Mouse (Mus musculus) MEL (cell line): ENCODE results near the gene Hs6st1.

Source experiments
- BHLHE40 ChIP-seq: IDR thresholded peaks from 2 replicates; pipeline ENCODE4 v1.6.1; 2012; ENCODE audit warnings: low read depth, mild to moderate bottlenecking, inconsistent platforms, low read length, improper control_type of control experiment, borderline replicate concordance
- CHD2 ChIP-seq: IDR thresholded peaks from 2 replicates; pipeline ENCODE4 v1.6.1; 2011; ENCODE audit warnings: low read length, improper control_type of control experiment
- CTCF ChIP-seq, 3 experiments: IDR thresholded peaks in 2 of 3; conservative IDR thresholded peaks in 1 of 3; 2 replicates each; pipeline ENCODE4 v1.5.1; 2011 to 2012; ENCODE audit warnings: low read length in 3 of 3, low read depth in 2 of 3, mild to moderate bottlenecking in 2 of 3, improper control_type of control experiment in 1 of 3, inconsistent platforms in 1 of 3, mixed read lengths in 1 of 3, moderate library complexity in 1 of 3; ENCODE audit not compliant: control insufficient read depth in 1 of 3, insufficient read depth in 1 of 3, poor library complexity in 1 of 3, severe bottlenecking in 1 of 3
- E2F4 ChIP-seq: IDR thresholded peaks from 2 replicates; pipeline ENCODE4 v1.6.1; 2011; ENCODE audit warnings: low read depth, low read length, improper control_type of control experiment, borderline replicate concordance
- EP300 ChIP-seq, 2 experiments: IDR thresholded peaks; 2 replicates each; pipeline ENCODE4 v1.6.1; 2011; ENCODE audit warnings: improper control_type of control experiment in 2 of 2, low read length in 2 of 2, low read depth in 1 of 2, mild to moderate bottlenecking in 1 of 2
- GATA1 ChIP-seq: IDR thresholded peaks from 2 replicates; pipeline ENCODE4 v1.6.1; 2011; ENCODE audit warnings: low read depth, low read length, improper control_type of control experiment
- POLR2A ChIP-seq, 2 experiments: IDR thresholded peaks; 2 replicates each; pipeline ENCODE4 v1.6.1; 2011 to 2012; ENCODE audit warnings: low read length in 2 of 2, mild to moderate bottlenecking in 2 of 2, control low read depth in 1 of 2, improper control_type of control experiment in 1 of 2, low read depth in 1 of 2, moderate library complexity in 1 of 2; ENCODE audit not compliant: control insufficient read depth in 1 of 2, insufficient read depth in 1 of 2, poor library complexity in 1 of 2
- POLR2AphosphoS5 ChIP-seq: IDR thresholded peaks from 2 replicates; pipeline ENCODE4 v1.6.1; 2012; ENCODE audit warnings: low read depth, borderline replicate concordance, mild to moderate bottlenecking, inconsistent platforms, low read length, moderate library complexity, mixed read lengths
- SMC3 ChIP-seq: IDR thresholded peaks from 2 replicates; pipeline ENCODE4 v1.6.1; 2011; ENCODE audit warnings: low read depth, low read length, improper control_type of control experiment
- TCF12 ChIP-seq: IDR thresholded peaks from 2 replicates; pipeline ENCODE4 v1.6.1; 2014; ENCODE audit warnings: low read depth, mild to moderate bottlenecking, inconsistent platforms, low read length, improper control_type of control experiment, moderate library complexity
- USF1 ChIP-seq: IDR thresholded peaks from 2 replicates; pipeline ENCODE4 v1.6.1; 2014; ENCODE audit warnings: low read depth, mild to moderate bottlenecking, inconsistent platforms, low read length, improper control_type of control experiment, moderate library complexity
- ZKSCAN1 ChIP-seq: IDR thresholded peaks from 2 replicates; pipeline ENCODE4 v1.6.1; 2012; ENCODE audit warnings: low read depth, mild to moderate bottlenecking, inconsistent platforms, low read length, improper control_type of control experiment, moderate library complexity

- TF ChIP-seq CTCF (IDR thresholded peaks at IDR 0.05 in 2 of 3, conservative IDR thresholded peaks at IDR 0.05 in 1 of 3; ENCODE audit: control insufficient read depth in 1 of 3, insufficient read depth in 1 of 3, low read depth in 2 of 3, low read length in 3 of 3, poor library complexity in 1 of 3, severe bottlenecking in 1 of 3) (no peak), GATA1 (no peak), SMC3 (no peak), EP300 (IDR thresholded peaks at IDR 0.05; ENCODE audit: low read depth in 1 of 2, low read length in 2 of 2) (no peak), CHD2 (no peak), TCF12 (no peak), BHLHE40 (no peak), POLR2AphosphoS5 (no peak), USF1 (no peak), E2F4 (no peak), POLR2A (IDR thresholded peaks at IDR 0.05; ENCODE audit: control insufficient read depth in 1 of 2, insufficient read depth in 1 of 2, low read depth in 1 of 2, low read length in 2 of 2, poor library complexity in 1 of 2) (no peak), ZKSCAN1 (no peak)
These were observed 50.8 kb downstream of the Hs6st1 start for GRCm38 (mm10) chr1:36118958-36119357.
